Comparison of ENCODE assay signal across 9 mouse cellular contexts in the genomic region with DNA sequence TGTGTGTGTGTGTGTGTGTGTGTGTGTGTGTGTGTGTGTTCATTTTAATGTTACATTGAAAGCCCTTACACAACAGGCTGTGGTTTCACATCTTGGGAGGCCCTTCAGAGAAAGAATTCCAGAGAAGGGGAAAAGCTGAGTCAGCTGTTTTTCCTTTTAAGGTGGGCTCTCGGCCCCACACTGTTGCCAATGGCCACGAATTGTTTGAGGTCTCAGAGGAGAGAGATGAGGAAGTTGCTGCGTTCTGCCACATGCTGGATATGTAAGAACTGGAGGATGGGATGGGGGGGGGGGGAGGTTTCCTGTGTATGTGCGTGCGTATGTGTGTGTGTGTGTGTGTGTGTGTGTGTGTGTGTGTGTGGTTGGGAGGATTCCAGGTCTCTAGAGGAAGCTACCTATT. TPM values are rescaled to one million over a fixed set of nuclear protein-coding genes. Genes with fewer than 3 reads are reported as not detected.
DNase-seq lines count a peak whose midpoint lies in the region; ATAC-seq and TF ChIP-seq lines count a peak whose summit lies in the region.
"Had no signal": no experiment of that assay in that cellular context is flagged by ENCODE, and none has a peak within 500 bp of the region (broad histone marks: within the 10 kb centered on the region; RNA-seq: fewer than 3 reads in every experiment).

No protein-coding gene starts in this region.

- H3K4me1 ChIP-seq in lung, embryonic 15.5 days = peaks cover 60% of the 10 kb centered on the region
- peaks cover 60% of the 10 kb centered on the region for H3K4me1 ChIP-seq in hindbrain, embryonic 13.5 days (replicated peaks)
- H3K4me1 ChIP-seq in small intestine, adult 2 months (ENCODE audit: control insufficient read depth, insufficient read depth, insufficient read length, low read length) = peaks cover 2% of the 10 kb centered on the region

- H3K9ac ChIP-seq in lung, embryonic 15.5 days = no peak overlapping the region
- H3K9ac ChIP-seq in hindbrain, embryonic 13.5 days = no peak overlapping the region

- TF ChIP-seq CTCF in small intestine, adult 2 months (IDR thresholded peaks at IDR 0.05; ENCODE audit: extremely low read depth, insufficient read length, insufficient replicate concordance, low read depth, low read length) = no peak

- H3K4me3 ChIP-seq in lung, embryonic 15.5 days = no peak overlapping the region
- no peak overlapping the region for H3K4me3 ChIP-seq in hindbrain, embryonic 13.5 days
- no peak overlapping the region for H3K4me3 ChIP-seq in small intestine, adult 2 months (ENCODE audit: low read depth, low read length)

- ATAC-seq in lung, embryonic 15.5 days (ENCODE audit: borderline replicate concordance, extremely low read depth, low FRiP score, low TSS enrichment) = no peak
- no peak for ATAC-seq in hindbrain, embryonic 13.5 days (ENCODE audit: low FRiP score)
- ATAC-seq: midbrain, embryonic 16.5 days had no signal

- H3K27me3 ChIP-seq in lung, embryonic 15.5 days = peaks cover 3% of the 10 kb centered on the region; the same call in 1 of the 2 replicates
- no peaks in the 10 kb centered on the region for H3K27me3 ChIP-seq in hindbrain, embryonic 13.5 days
- no peaks in the 10 kb centered on the region for H3K27me3 ChIP-seq in small intestine, adult 2 months (ENCODE audit: control insufficient read depth, insufficient read depth, low read length)

- 27% methylated on average over 5 of the region's 5 CpGs for WGBS in lung, embryonic 15.5 days
- WGBS in hindbrain, embryonic 13.5 days = 46% methylated on average over 5 of the region's 5 CpGs
- 68% methylated on average over 3 of the region's 5 CpGs for WGBS in small intestine, adult 2 months

- no peak overlapping the region for H3K4me2 ChIP-seq in lung, embryonic 15.5 days
- H3K4me2 ChIP-seq in hindbrain, embryonic 13.5 days = no peak overlapping the region

- no peaks in the 10 kb centered on the region for H3K36me3 ChIP-seq in lung, embryonic 15.5 days
- H3K36me3 ChIP-seq in hindbrain, embryonic 13.5 days = peaks cover 60% of the 10 kb centered on the region
- H3K36me3 ChIP-seq in small intestine, adult 2 months (ENCODE audit: control insufficient read depth, insufficient read depth, low read length) = peaks cover 48% of the 10 kb centered on the region

- no peak for TF ChIP-seq POLR2A in small intestine, adult 2 months (IDR thresholded peaks at IDR 0.05; ENCODE audit: low read depth, low read length)

- peak; percentile 52 for DNase-seq in embryo, embryonic 10 days (ENCODE audit: low spot score)
- DNase-seq in embryo, embryonic 9.5 days (ENCODE audit: extremely low spot score) = no peak
- DNase-seq in lung, postnatal 36 days = no peak
- DNase-seq in urinary bladder, postnatal 25 days (ENCODE audit: low spot score) = no peak
- no peak for DNase-seq in cerebellum, adult 9-10 months

- H3K9me3 ChIP-seq in lung, embryonic 15.5 days = no peaks in the 10 kb centered on the region
- H3K9me3 ChIP-seq in hindbrain, embryonic 13.5 days = no peaks in the 10 kb centered on the region

- H3K27ac ChIP-seq in lung, embryonic 15.5 days = peak overlapping the region; percentile 71
- H3K27ac ChIP-seq in hindbrain, embryonic 13.5 days = peak overlapping the region; percentile 78; the same call in 1 of the 2 replicates
- 0 out of 2 replicates have a peak overlapping the region, but pooled peaks have one; percentile 3 for H3K27ac ChIP-seq in small intestine, adult 2 months (ENCODE audit: insufficient read depth, low read depth, low read length)

RNA-seq across cellular contexts. Expression of gene Pik3c2b, which starts 24.7 kb away (rescaled TPM):
- 6.0 and 6.1 TPM in 2 replicates for polyA plus RNA-seq in lung, embryonic 15.5 days (2015; fragmentation: Nextera tagmentation; extraction: Ambion mirVana)
- polyA plus RNA-seq in hindbrain, embryonic 13.5 days (2015; fragmentation: Nextera tagmentation; extraction: Ambion mirVana) = 14.6 and 15.3 TPM in 2 replicates
- polyA plus RNA-seq in small intestine, adult 2 months (2012; rRNA removed) = 13.2 and 23.9 TPM in 2 replicates

RNA-seq across cellular contexts. Expression of gene Mdm4, which starts 39.8 kb away (rescaled TPM):
- polyA plus RNA-seq in lung, embryonic 15.5 days (2015; fragmentation: Nextera tagmentation; extraction: Ambion mirVana) = 33.3 and 36.7 TPM in 2 replicates
- 41.5 and 48.0 TPM in 2 replicates for polyA plus RNA-seq in hindbrain, embryonic 13.5 days (2015; fragmentation: Nextera tagmentation; extraction: Ambion mirVana)
- polyA plus RNA-seq in small intestine, adult 2 months (2012; rRNA removed) = 6.1 and 11.2 TPM in 2 replicates

Comparison
In these comparisons a context has a peak if more than half of its experiments do, and no peak if none do; other contexts are left out.
1. H3K27ac ChIP-seq: peak in every context shown above with its lines; median percentile 78 in hindbrain, embryonic 13.5 days; 71 in lung, embryonic 15.5 days; 3 in small intestine, adult 2 months.